Mouse (Mus musculus): ENCODE data around the gene Ercc2.

- no peak for TF ChIP-seq GATA1 (IDR thresholded peaks at IDR 0.05; ENCODE audit: low read length)
- no peak for TF ChIP-seq TAL1 (IDR thresholded peaks at IDR 0.05; ENCODE audit: low read length)
Measured at GRCm38 (mm10) chr7:19365376-19365775, 16.4 kb upstream of the Ercc2 start.

Measured in erythroblast, embryonic 14.5 days (primary cell).